25 mouse cellular contexts compared by ENCODE assay signal in the genomic region with DNA sequence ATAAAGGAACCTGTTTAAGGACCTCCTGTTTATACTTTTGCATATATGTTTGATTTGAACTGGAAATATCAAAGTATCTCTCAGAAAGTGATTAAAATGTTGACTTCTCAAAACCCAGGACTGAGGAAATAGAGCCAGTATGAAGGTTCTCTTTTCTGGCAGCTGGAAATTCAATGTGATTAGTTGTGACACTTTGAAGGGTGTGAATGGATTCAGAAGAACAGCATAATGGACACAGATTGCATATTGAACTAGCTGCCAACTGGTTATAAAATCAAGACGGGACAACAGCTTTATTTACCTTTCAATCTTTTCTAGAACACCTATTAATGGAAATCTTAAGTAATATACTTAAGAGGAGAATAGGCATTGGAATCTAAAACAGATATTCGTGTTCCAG.
DNase-seq lines count a peak whose midpoint lies in the region; ATAC-seq and TF ChIP-seq lines count a peak whose summit lies in the region.
"Had no signal": no experiment of that assay in that cellular context is flagged by ENCODE, and none has a peak within 500 bp of the region (broad histone marks: within the 10 kb centered on the region; RNA-seq: fewer than 3 reads in every experiment).

No protein-coding gene starts in this region.

- no peak overlapping the region for H3K27ac ChIP-seq in forebrain, embryonic 15.5 days (replicated peaks)
- H3K27ac ChIP-seq in forebrain, embryonic 11.5 days (ENCODE audit: low read depth, low read length) = no peak overlapping the region
- H3K27ac ChIP-seq in forebrain, postnatal 0 days (ENCODE audit: low read depth, low read length) = no peak overlapping the region
- no peak overlapping the region for H3K27ac ChIP-seq in neural tube, embryonic 15.5 days (replicated peaks)
- H3K27ac ChIP-seq: heart, embryonic 15.5 days; hindbrain, embryonic 10.5 days; hindbrain, embryonic 14.5 days; hindbrain, postnatal 0 days had no signal

- H3K36me3 ChIP-seq in forebrain, embryonic 15.5 days = no peaks in the 10 kb centered on the region
- H3K36me3 ChIP-seq in forebrain, embryonic 11.5 days (ENCODE audit: control insufficient read depth, insufficient read depth, low read length) = no peaks in the 10 kb centered on the region
- H3K36me3 ChIP-seq in forebrain, postnatal 0 days (ENCODE audit: insufficient read depth) = no peaks in the 10 kb centered on the region
- no peaks in the 10 kb centered on the region for H3K36me3 ChIP-seq in neural tube, embryonic 15.5 days
- H3K36me3 ChIP-seq: heart, embryonic 12.5 days; heart, embryonic 15.5 days; hindbrain, embryonic 10.5 days had no signal

- no peaks in the 10 kb centered on the region for H3K4me1 ChIP-seq in forebrain, embryonic 15.5 days
- H3K4me1 ChIP-seq in forebrain, embryonic 11.5 days (replicated peaks; ENCODE audit: control insufficient read depth, insufficient read depth, low read length) = no peaks in the 10 kb centered on the region
- no peaks in the 10 kb centered on the region for H3K4me1 ChIP-seq in forebrain, postnatal 0 days (ENCODE audit: insufficient read depth)
- no peaks in the 10 kb centered on the region for H3K4me1 ChIP-seq in neural tube, embryonic 15.5 days
- H3K4me1 ChIP-seq: heart, embryonic 12.5 days; heart, embryonic 15.5 days; hindbrain, embryonic 10.5 days had no signal

- no peak overlapping the region for H3K4me2 ChIP-seq in forebrain, embryonic 15.5 days (replicated peaks)
- no peak overlapping the region for H3K4me2 ChIP-seq in forebrain, embryonic 11.5 days (ENCODE audit: low read depth, low read length, severe bottlenecking)
- no peak overlapping the region for H3K4me2 ChIP-seq in forebrain, postnatal 0 days (ENCODE audit: low read depth)
- no peak overlapping the region for H3K4me2 ChIP-seq in neural tube, embryonic 15.5 days
- H3K4me2 ChIP-seq: heart, embryonic 12.5 days; heart, embryonic 15.5 days; hindbrain, embryonic 14.5 days had no signal

- no peaks in the 10 kb centered on the region for H3K27me3 ChIP-seq in forebrain, embryonic 15.5 days
- no peaks in the 10 kb centered on the region for H3K27me3 ChIP-seq in forebrain, embryonic 11.5 days (ENCODE audit: control insufficient read depth, insufficient read depth, low read length)
- no peaks in the 10 kb centered on the region for H3K27me3 ChIP-seq in forebrain, postnatal 0 days (ENCODE audit: insufficient read depth, low read length)
- no peaks in the 10 kb centered on the region for H3K27me3 ChIP-seq in neural tube, embryonic 15.5 days (replicated peaks)
- H3K27me3 ChIP-seq: heart, embryonic 12.5 days; heart, embryonic 15.5 days had no signal

- H3K9ac ChIP-seq in forebrain, embryonic 15.5 days (replicated peaks) = no peak overlapping the region
- no peak overlapping the region for H3K9ac ChIP-seq in forebrain, embryonic 11.5 days (ENCODE audit: low read length)
- H3K9ac ChIP-seq in forebrain, postnatal 0 days = no peak overlapping the region
- H3K9ac ChIP-seq in neural tube, embryonic 15.5 days (replicated peaks) = no peak overlapping the region
- H3K9ac ChIP-seq: heart, embryonic 12.5 days; heart, embryonic 15.5 days; hindbrain, embryonic 14.5 days had no signal

- no peak overlapping the region for H3K4me3 ChIP-seq in forebrain, embryonic 15.5 days
- no peak overlapping the region for H3K4me3 ChIP-seq in forebrain, embryonic 11.5 days (ENCODE audit: low read depth, low read length)
- no peak overlapping the region for H3K4me3 ChIP-seq in forebrain, postnatal 0 days (ENCODE audit: low read depth, low read length)
- H3K4me3 ChIP-seq in neural tube, embryonic 15.5 days (replicated peaks) = no peak overlapping the region
- H3K4me3 ChIP-seq: heart, embryonic 12.5 days; heart, embryonic 15.5 days; hindbrain, embryonic 10.5 days had no signal

- 0 out of 2 replicates have a peak, but pooled peaks have one; percentile 72 for ATAC-seq in forebrain, embryonic 15.5 days (replicated peaks)
- no peak for ATAC-seq in forebrain, embryonic 11.5 days (replicated peaks; ENCODE audit: low FRiP score)
- ATAC-seq in forebrain, postnatal 0 days = peak; percentile 53; the same call in 1 of the 2 replicates
- no peak for ATAC-seq in neural tube, embryonic 15.5 days (ENCODE audit: low FRiP score)
- ATAC-seq: CD4-positive, CD25-positive, alpha-beta regulatory T cell, adult 4 months; hindbrain, postnatal 0 days; inflammation-experienced regulatory T-cells, adult 6 months; intestine, embryonic 16.5 days had no signal

- no peaks in the 10 kb centered on the region for H3K9me3 ChIP-seq in forebrain, embryonic 15.5 days
- H3K9me3 ChIP-seq in forebrain, embryonic 11.5 days (ENCODE audit: control insufficient read depth, low read length) = no peaks in the 10 kb centered on the region
- H3K9me3 ChIP-seq in forebrain, postnatal 0 days (ENCODE audit: low read length) = no peaks in the 10 kb centered on the region
- H3K9me3 ChIP-seq in neural tube, embryonic 15.5 days (replicated peaks) = no peaks in the 10 kb centered on the region
- H3K9me3 ChIP-seq: heart, embryonic 12.5 days; heart, embryonic 15.5 days; hindbrain, embryonic 10.5 days had no signal

- TF ChIP-seq POLR2A in brain, embryonic 14.5 days (IDR thresholded peaks at IDR 0.05; ENCODE audit: borderline replicate concordance, extremely low read depth, insufficient read depth, insufficient read length, poor library complexity, severe bottlenecking) = no peak

- DNase-seq in forebrain, embryonic 11.5 days (ENCODE audit: low spot score) = no peak
- DNase-seq in brain, adult 2 months (ENCODE audit: low read depth, low spot score) = peak; percentile 16
- DNase-seq in brain, embryonic 14.5 days (ENCODE audit: low read depth) = peak; percentile 86
- peak; percentile 35 for DNase-seq in forebrain, postnatal 0 days
- no peak for DNase-seq in cerebellum, adult 9-10 months
- DNase-seq: adrenal gland, adult 8-10 months; adrenal gland, postnatal 25 days; cerebellum, adult 11-12 months; cerebellum, adult 8-10 months; cerebellum, postnatal 14 days; gastrocnemius, postnatal 25 days; heart, adult 18-20 months; heart, postnatal 10 days; heart, postnatal 36 days; kidney, adult 18-20 months had no signal

- 24% methylated on average over 2 of the region's 2 CpGs for WGBS in forebrain, embryonic 15.5 days
- WGBS in forebrain, embryonic 11.5 days = 66% methylated on average over 2 of the region's 2 CpGs
- WGBS in forebrain, postnatal 0 days = 13% methylated on average over 2 of the region's 2 CpGs
- 61% methylated on average over 2 of the region's 2 CpGs for WGBS in neural tube, embryonic 15.5 days

- TF ChIP-seq CTCF in brain, embryonic 14.5 days (IDR thresholded peaks at IDR 0.05; ENCODE audit: borderline replicate concordance, extremely low read depth, insufficient read depth, insufficient read length) = no peak
- no peak for TF ChIP-seq CTCF in forebrain, postnatal 0 days (IDR thresholded peaks at IDR 0.05; ENCODE audit: low read depth)

Comparison
In these comparisons a context has a peak if more than half of its experiments do, and no peak if none do; other contexts are left out.
1. ATAC-seq: peak in forebrain, embryonic 15.5 days (single experiment) and forebrain, postnatal 0 days (single experiment); none in forebrain, embryonic 11.5 days (single experiment) and neural tube, embryonic 15.5 days (single experiment).
2. DNase-seq: peak in brain, adult 2 months (single experiment), brain, embryonic 14.5 days (single experiment) and forebrain, postnatal 0 days (single experiment); none in forebrain, embryonic 11.5 days (single experiment) and cerebellum, adult 9-10 months (single experiment).